Mouse (Mus musculus): ENCODE results near the gene Slc25a39. TPM values are rescaled to one million over a fixed set of nuclear protein-coding genes. Genes with fewer than 3 reads are reported as not detected.

Slc25a39 gene
- polyA plus RNA-seq, 1 experiment from 2014 or later = 144 TPM

DNA sequence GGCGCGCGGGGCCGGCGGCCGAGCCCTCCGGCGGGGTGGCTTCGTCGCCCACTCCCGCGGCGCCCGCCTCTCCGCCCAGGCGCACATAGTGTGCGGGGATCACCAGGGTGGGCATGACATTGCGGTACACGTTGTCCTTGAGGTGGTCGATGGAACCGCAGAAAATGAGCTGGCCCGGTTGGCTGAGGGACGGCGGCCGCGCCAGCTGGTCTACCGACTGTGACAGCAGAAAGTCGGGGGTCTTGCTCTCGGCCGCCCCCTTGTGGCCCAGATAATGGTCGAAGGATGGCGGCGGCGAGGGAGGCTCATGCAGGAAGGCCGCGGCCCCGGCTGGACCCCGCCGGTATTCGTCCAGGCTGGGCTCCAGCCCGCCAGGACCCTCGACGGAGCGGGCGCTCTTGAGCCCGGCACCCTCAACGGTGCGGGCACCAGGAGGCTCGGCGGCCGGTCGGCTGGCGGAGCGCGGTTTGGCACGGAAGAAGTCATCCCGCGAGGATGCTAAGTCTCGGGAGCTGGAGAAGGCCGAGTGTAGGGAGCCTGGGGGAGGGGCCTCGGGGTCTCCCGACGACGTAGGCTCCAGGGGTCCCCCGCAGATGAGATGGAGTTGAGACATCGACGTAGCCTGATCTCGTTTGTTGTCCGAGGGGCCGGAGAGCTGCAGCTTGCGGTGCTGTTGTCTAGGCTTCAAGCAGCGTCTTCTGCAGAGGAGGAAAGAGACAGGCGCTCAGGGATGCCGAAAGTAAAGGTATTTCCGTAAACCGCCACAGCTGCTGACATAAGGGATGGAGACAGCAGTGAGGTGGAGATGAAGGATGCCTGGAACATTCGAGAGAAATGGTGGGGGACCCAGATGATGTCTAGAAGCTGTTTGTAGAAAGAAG lies 30.7 kb upstream of the Slc25a39 start:
- peak overlapping the region; percentile 68 for H3K27ac ChIP-seq (replicated peaks; ENCODE audit: low read depth, low read length)
- peak overlapping the region; percentile 48; the same call in 1 of the 2 replicates for H3K9ac ChIP-seq (replicated peaks; ENCODE audit: low read length)
- 9% methylated on average over 77 of the region's 77 CpGs for WGBS
- no peaks in the 10 kb centered on the region for H3K27me3 ChIP-seq (ENCODE audit: control insufficient read depth, insufficient read depth, low read length)
- no peaks in the 10 kb centered on the region for H3K9me3 ChIP-seq (ENCODE audit: control insufficient read depth, low read length)
- peaks cover 15% of the 10 kb centered on the region for H3K4me1 ChIP-seq (ENCODE audit: control insufficient read depth, insufficient read depth, low read length)
- DNase-seq (peak; percentile 91), ATAC-seq (ENCODE audit: low FRiP score, low TSS enrichment) (peak; percentile 41; the same call in 1 of the 2 replicates)
- H3K4me3 ChIP-seq (replicated peaks; ENCODE audit: low read depth, low read length) = peak overlapping the region; percentile 23
- peak overlapping the region; percentile 51 for H3K4me2 ChIP-seq (ENCODE audit: low read length)
- peaks cover 90% of the 10 kb centered on the region for H3K36me3 ChIP-seq (ENCODE audit: control insufficient read depth, insufficient read depth, low read length)

DNA sequence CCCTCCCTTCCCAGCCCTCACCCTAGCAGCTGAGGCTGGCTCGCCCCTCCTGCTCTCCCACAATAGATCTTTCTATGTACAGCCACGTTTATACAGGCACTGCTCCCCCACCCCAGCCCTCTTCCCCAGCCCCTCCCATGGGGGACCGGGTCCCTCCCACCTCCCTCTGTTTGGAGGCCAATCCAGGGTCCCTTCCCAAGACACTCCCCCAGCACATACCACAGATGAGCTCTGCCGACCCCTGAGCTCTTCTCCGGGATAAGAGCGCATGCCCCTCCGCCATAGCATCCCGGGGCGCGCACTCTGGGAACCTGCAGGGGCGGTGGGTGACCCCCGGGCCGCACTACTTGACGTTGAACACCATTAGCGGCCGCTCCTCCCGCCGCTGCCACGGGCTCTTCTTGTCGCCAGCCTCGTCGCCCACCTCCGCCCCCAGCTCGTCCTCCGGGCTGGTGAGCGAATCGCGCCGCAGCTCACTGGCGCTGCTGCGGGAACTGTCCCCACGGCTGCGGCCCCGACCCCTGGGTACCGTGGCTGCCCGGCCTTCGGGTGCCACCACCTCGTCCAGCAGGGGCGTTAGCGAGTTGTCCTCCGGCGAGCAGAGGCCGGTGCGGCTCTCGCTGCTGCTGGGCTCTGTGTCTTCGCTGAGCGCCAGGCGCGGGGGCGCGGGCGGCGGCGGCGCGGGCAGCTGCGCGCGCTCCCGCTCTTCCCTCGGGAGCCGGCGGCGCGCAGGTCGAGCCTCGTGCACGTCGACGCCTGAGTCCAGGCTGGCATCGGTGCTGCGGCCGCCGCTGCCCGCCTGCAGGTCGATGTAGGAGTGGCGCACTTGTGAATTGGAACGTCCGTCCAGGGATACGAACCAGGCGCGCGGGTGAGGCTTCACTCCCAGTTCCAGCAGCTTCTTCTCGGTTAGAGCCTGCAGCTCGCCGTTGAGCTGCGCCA lies 29.6 kb upstream of the Slc25a39 start:
- WGBS = 4% methylated on average over 87 of the region's 87 CpGs
- Histone ChIP-seq H3K27ac (replicated peaks; ENCODE audit: low read depth, low read length) (peak overlapping the region; percentile 68), H3K36me3 (ENCODE audit: control insufficient read depth, insufficient read depth, low read length) (peaks cover 87% of the 10 kb centered on the region), H3K9me3 (ENCODE audit: control insufficient read depth, low read length) (no peaks in the 10 kb centered on the region), H3K4me1 (ENCODE audit: control insufficient read depth, insufficient read depth, low read length) (peaks cover 15% of the 10 kb centered on the region), H3K4me2 (ENCODE audit: low read length) (peak overlapping the region; percentile 51), H3K27me3 (ENCODE audit: control insufficient read depth, insufficient read depth, low read length) (no peaks in the 10 kb centered on the region), H3K4me3 (replicated peaks; ENCODE audit: low read depth, low read length) (peak overlapping the region; percentile 23), H3K9ac (replicated peaks; ENCODE audit: low read length) (peak overlapping the region; percentile 48; the same call in 1 of the 2 replicates)
- ATAC-seq (ENCODE audit: low FRiP score, low TSS enrichment) (peak; percentile 22), DNase-seq (peak; percentile 73)

- Histone ChIP-seq H3K4me1 (ENCODE audit: control insufficient read depth, insufficient read depth, low read length) (peaks cover 15% of the 10 kb centered on the region), H3K4me3 (replicated peaks; ENCODE audit: low read depth, low read length) (no peak overlapping the region), H3K4me2 (ENCODE audit: low read length) (no peak overlapping the region), H3K9me3 (ENCODE audit: control insufficient read depth, low read length) (no peaks in the 10 kb centered on the region), H3K36me3 (ENCODE audit: control insufficient read depth, insufficient read depth, low read length) (peaks cover 79% of the 10 kb centered on the region), H3K27ac (replicated peaks; ENCODE audit: low read depth, low read length) (no peak overlapping the region), H3K27me3 (ENCODE audit: control insufficient read depth, insufficient read depth, low read length) (no peaks in the 10 kb centered on the region), H3K9ac (replicated peaks; ENCODE audit: low read length) (no peak overlapping the region)
- ATAC-seq (ENCODE audit: low FRiP score, low TSS enrichment) (no peak), DNase-seq (no peak)
- WGBS = 82% methylated on average over 10 of the region's 10 CpGs
Measured at GRCm38 (mm10) chr11:102436471-102436790, 28.7 kb upstream of the Slc25a39 start.

GRCm38 (mm10) chr11:102435754-102436470 lies 28.2 kb upstream of the Slc25a39 start:
- DNase-seq = no peak
- peaks cover 74% of the 10 kb centered on the region for H3K36me3 ChIP-seq (ENCODE audit: control insufficient read depth, insufficient read depth, low read length)
- H3K4me1 ChIP-seq (ENCODE audit: control insufficient read depth, insufficient read depth, low read length) = peaks cover 15% of the 10 kb centered on the region
- no peak overlapping the region for H3K4me2 ChIP-seq (ENCODE audit: low read length)
- H3K9me3 ChIP-seq (ENCODE audit: control insufficient read depth, low read length) = no peaks in the 10 kb centered on the region
- H3K27me3 ChIP-seq (ENCODE audit: control insufficient read depth, insufficient read depth, low read length) = no peaks in the 10 kb centered on the region
- 90% methylated on average over 18 of the region's 18 CpGs for WGBS
- no peak overlapping the region for H3K9ac ChIP-seq (replicated peaks; ENCODE audit: low read length)
- H3K4me3 ChIP-seq (replicated peaks; ENCODE audit: low read depth, low read length) = no peak overlapping the region
- no peak overlapping the region for H3K27ac ChIP-seq (replicated peaks; ENCODE audit: low read depth, low read length)
- no peak for ATAC-seq (ENCODE audit: low FRiP score, low TSS enrichment)

DNA sequence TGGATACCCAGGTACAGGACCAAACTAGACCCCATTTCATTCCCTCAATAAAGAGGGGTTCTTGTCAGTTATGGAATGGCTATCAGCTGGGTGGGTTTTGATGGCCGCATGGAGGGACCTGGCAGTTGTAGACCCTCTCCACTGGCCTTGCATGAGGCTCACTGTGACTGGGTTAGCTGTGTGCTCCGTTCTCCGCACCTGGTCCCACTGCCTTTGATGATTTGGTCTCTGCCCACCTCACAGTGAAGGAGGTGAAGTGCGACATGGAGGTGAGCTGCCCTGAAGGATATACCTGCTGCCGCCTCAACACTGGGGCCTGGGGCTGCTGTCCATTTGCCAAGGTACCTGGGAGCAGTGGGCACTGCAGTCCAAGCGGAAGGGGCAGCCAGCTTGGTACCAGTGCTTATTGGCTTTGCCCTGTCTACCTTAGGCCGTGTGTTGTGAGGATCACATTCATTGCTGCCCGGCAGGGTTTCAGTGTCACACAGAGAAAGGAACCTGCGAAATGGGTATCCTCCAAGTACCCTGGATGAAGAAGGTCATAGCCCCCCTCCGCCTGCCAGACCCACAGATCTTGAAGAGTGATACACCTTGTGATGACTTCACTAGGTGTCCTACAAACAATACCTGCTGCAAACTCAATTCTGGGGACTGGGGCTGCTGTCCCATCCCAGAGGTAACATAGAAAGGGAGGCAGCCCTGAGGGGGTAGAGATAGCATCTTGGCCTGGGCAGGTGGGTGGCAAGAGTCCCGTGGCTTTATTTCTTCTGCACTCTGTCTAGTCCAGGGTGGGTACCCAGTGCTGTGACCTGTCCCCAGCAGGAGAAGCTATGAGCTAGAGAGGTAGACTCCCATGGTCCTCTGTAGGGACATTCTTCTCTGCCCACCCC lies 27.3 kb upstream of the Slc25a39 start:
- Histone ChIP-seq H3K27ac (replicated peaks; ENCODE audit: low read depth, low read length) (no peak overlapping the region), H3K9ac (replicated peaks; ENCODE audit: low read length) (no peak overlapping the region), H3K9me3 (ENCODE audit: control insufficient read depth, low read length) (no peaks in the 10 kb centered on the region), H3K4me2 (ENCODE audit: low read length) (no peak overlapping the region), H3K4me1 (ENCODE audit: control insufficient read depth, insufficient read depth, low read length) (peaks cover 18% of the 10 kb centered on the region), H3K27me3 (ENCODE audit: control insufficient read depth, insufficient read depth, low read length) (no peaks in the 10 kb centered on the region), H3K36me3 (ENCODE audit: control insufficient read depth, insufficient read depth, low read length) (peaks cover 66% of the 10 kb centered on the region), H3K4me3 (replicated peaks; ENCODE audit: low read depth, low read length) (no peak overlapping the region)
- ATAC-seq (ENCODE audit: low FRiP score, low TSS enrichment) = no peak
- whole genome bisulfite sequencing = 96% methylated on average over 11 of the region's 11 CpGs
- DNase-seq = no peak

GRCm38 (mm10) chr11:102434406-102434805 lies 26.7 kb upstream of the Slc25a39 start:
- peak; percentile 96 for DNase-seq
- H3K4me3 ChIP-seq (replicated peaks; ENCODE audit: low read depth, low read length) = no peak overlapping the region

DNA sequence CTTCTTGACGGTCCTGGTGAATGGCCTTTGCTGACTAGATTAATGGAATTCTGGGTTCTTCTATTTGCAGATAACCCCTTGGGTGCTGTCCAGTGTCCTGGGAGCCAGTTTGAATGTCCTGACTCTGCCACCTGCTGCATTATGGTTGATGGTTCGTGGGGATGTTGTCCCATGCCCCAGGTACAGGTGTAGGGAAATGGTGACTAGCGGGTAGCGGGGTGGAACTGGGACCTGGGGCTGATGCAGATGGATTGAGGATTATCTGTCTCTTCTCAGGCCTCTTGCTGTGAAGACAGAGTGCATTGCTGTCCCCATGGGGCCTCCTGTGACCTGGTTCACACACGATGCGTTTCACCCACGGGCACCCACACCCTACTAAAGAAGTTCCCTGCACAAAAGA lies 26.1 kb upstream of the Slc25a39 start:
- ATAC-seq (ENCODE audit: low FRiP score, low TSS enrichment) (no peak), DNase-seq (no peak)
- H3K36me3 ChIP-seq (ENCODE audit: control insufficient read depth, insufficient read depth, low read length) = peaks cover 54% of the 10 kb centered on the region
- H3K4me2 ChIP-seq (ENCODE audit: low read length) = no peak overlapping the region
- H3K9me3 ChIP-seq (ENCODE audit: control insufficient read depth, low read length) = no peaks in the 10 kb centered on the region
- no peaks in the 10 kb centered on the region for H3K27me3 ChIP-seq (ENCODE audit: control insufficient read depth, insufficient read depth, low read length)
- no peak overlapping the region for H3K27ac ChIP-seq (replicated peaks; ENCODE audit: low read depth, low read length)
- no peak overlapping the region; the same call in 1 of the 2 replicates for H3K9ac ChIP-seq (replicated peaks; ENCODE audit: low read length)
- no peak overlapping the region for H3K4me3 ChIP-seq (replicated peaks; ENCODE audit: low read depth, low read length)
- peaks cover 22% of the 10 kb centered on the region for H3K4me1 ChIP-seq (ENCODE audit: control insufficient read depth, insufficient read depth, low read length)
- WGBS = 91% methylated on average over 7 of the region's 7 CpGs

More at GRCm38 (mm10) chr11:102434406-102434805, 26.7 kb upstream of the Slc25a39 start:
- Histone ChIP-seq H3K4me2 (ENCODE audit: low read length) (no peak overlapping the region), H3K27ac (replicated peaks; ENCODE audit: low read depth, low read length) (no peak overlapping the region), H3K9me3 (ENCODE audit: control insufficient read depth, low read length) (no peaks in the 10 kb centered on the region), H3K36me3 (ENCODE audit: control insufficient read depth, insufficient read depth, low read length) (peaks cover 59% of the 10 kb centered on the region), H3K9ac (replicated peaks; ENCODE audit: low read length) (no peak overlapping the region; the same call in 1 of the 2 replicates), H3K27me3 (ENCODE audit: control insufficient read depth, insufficient read depth, low read length) (no peaks in the 10 kb centered on the region), H3K4me1 (ENCODE audit: control insufficient read depth, insufficient read depth, low read length) (peaks cover 22% of the 10 kb centered on the region)
- 6% methylated on average over 7 of the region's 7 CpGs for WGBS
- peak; percentile 24; the same call in 1 of the 2 replicates for ATAC-seq (ENCODE audit: low FRiP score, low TSS enrichment)
